Mouse (Mus musculus) CH12.LX (cell line): ENCODE measurements around the gene Clint1.

Experiments
- BHLHE40 ChIP-seq: IDR thresholded peaks from 2 replicates; pipeline ENCODE4 v1.6.1; 2011; ENCODE audit warnings: mild to moderate bottlenecking, low read depth, low read length, improper control_type of control experiment
- CHD2 ChIP-seq: IDR thresholded peaks from 2 replicates; pipeline ENCODE4 v1.6.1; 2011; ENCODE audit warnings: low read length, improper control_type of control experiment
- CTCF ChIP-seq, 2 experiments: IDR thresholded peaks in 1 of 2; conservative IDR thresholded peaks in 1 of 2; 2 replicates each; pipeline ENCODE4 v1.5.1; 2011 to 2012; ENCODE audit warnings: low read depth in 2 of 2, low read length in 2 of 2, improper control_type of control experiment in 1 of 2, inconsistent platforms in 1 of 2, mild to moderate bottlenecking in 1 of 2, moderate library complexity in 1 of 2
- ELF1 ChIP-seq: IDR thresholded peaks from 2 replicates; pipeline ENCODE4 v1.6.1; 2014; ENCODE audit warnings: low read depth, mild to moderate bottlenecking, inconsistent platforms, low read length, improper control_type of control experiment
- EP300 ChIP-seq: IDR thresholded peaks from 2 replicates; pipeline ENCODE4 v1.6.1; 2011; ENCODE audit warnings: low read length, improper control_type of control experiment
- MAX ChIP-seq: IDR thresholded peaks from 2 replicates; pipeline ENCODE4 v1.6.1; 2011; ENCODE audit warnings: low read length, improper control_type of control experiment
- NELFE ChIP-seq: IDR thresholded peaks from 2 replicates; pipeline ENCODE4 v1.6.1; 2011; ENCODE audit warnings: low read depth, low read length, improper control_type of control experiment
- POLR2A ChIP-seq: IDR thresholded peaks from 2 replicates; pipeline ENCODE4 v1.6.1; 2011; ENCODE audit warnings: low read depth, mild to moderate bottlenecking, improper control_type of control experiment, low read length
- USF2 ChIP-seq: conservative IDR thresholded peaks from 2 replicates; pipeline ENCODE4 v1.6.1; 2011; ENCODE audit warnings: low read depth, low read length, improper control_type of control experiment
- ZKSCAN1 ChIP-seq: IDR thresholded peaks from 2 replicates; pipeline ENCODE4 v1.6.1; 2012; ENCODE audit warnings: low read depth, inconsistent platforms, low read length, improper control_type of control experiment, borderline replicate concordance
- ZNF384 ChIP-seq: IDR thresholded peaks from 2 replicates; pipeline ENCODE4 v1.6.1; 2012; ENCODE audit warnings: low read depth, low read length, improper control_type of control experiment, inconsistent platforms

DNA sequence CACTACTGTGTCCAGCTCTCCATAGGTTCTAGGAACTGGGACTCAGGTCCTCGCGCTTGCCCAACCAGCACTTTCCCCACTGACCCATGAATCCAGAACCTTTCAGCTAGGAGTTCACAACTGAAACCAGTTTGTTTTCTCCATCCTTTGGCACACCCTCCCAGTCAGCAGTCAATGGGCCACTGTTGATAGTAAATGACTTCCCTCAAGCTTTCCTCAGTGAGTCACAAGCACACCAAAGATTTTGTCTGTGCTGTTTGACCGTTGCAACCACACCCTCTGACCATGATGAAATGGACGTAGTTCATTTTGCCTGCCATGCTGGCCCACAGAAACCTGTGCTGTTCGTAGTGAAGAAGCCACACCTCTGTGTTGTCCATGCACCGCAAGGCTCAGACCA, 30.9 kb upstream of the Clint1 start:
- no peak for TF ChIP-seq POLR2A
- no peak for TF ChIP-seq CTCF (conservative IDR thresholded peaks at IDR 0.05 in 1 of 2, IDR thresholded peaks at IDR 0.05 in 1 of 2; ENCODE audit: low read depth in 2 of 2, low read length in 2 of 2)
- TF ChIP-seq ZNF384: no peak
- TF ChIP-seq ELF1: no peak
- TF ChIP-seq USF2: no peak
- TF ChIP-seq CHD2: no peak
- no peak for TF ChIP-seq BHLHE40
- no peak for TF ChIP-seq NELFE
- TF ChIP-seq ZKSCAN1: no peak
- TF ChIP-seq EP300: no peak
- no peak for TF ChIP-seq MAX
